Mouse (Mus musculus): ENCODE results near the gene Zfp772.
"Not testable (repeated sequence)": the region's sequence is repeated elsewhere in the genome, so short reads cannot be mapped to it uniquely, and the experiment has no call there.

Gene Zfp772

GRCm38 (mm10) chr7:7209313-7210151 is at the start of gene Zfp772:
TSS of gene Zfp772 (minus strand) at chr7:7209998.
- DNase-seq (ENCODE audit: low spot score in 2 of 2), result peak; percentile 39 to 43

- DNase-seq (ENCODE audit: low spot score in 2 of 2), result not testable (repeated sequence)
These were observed 37.4 kb upstream of the Zfp772 start, which contains the start of gene Vmn2r29 for GRCm38 (mm10) chr7:7247228-7247627. TSS of gene Vmn2r29 (minus strand) at chr7:7247328.

GRCm38 (mm10) chr7:7188191-7188942 is 21.4 kb downstream of the Zfp772 start:
- peak; percentile 55 to 76 for DNase-seq (ENCODE audit: low spot score in 2 of 2)

GRCm38 (mm10) chr7:7187417-7188190 is 22.2 kb downstream of the Zfp772 start:
- DNase-seq (ENCODE audit: low spot score in 2 of 2), result no peak

GRCm38 (mm10) chr7:7185897-7186296 is 23.9 kb downstream of the Zfp772 start:
- DNase-seq (ENCODE audit: low spot score in 2 of 2), result no peak

- DNase-seq (ENCODE audit: low spot score in 2 of 2), result peak; percentile 37 to 61
These were observed 38.3 kb downstream of the Zfp772 start, which contains the start of gene Zfp418 for GRCm38 (mm10) chr7:7171227-7172147. TSS of gene Zfp418 (plus strand) at chr7:7171330.

Data from frontal cortex, postnatal 14 days (tissue).